Mouse (Mus musculus) liver, adult 10 weeks (tissue): Measurements from ENCODE around the gene Pde3a. TPM values are rescaled to one million over a fixed set of nuclear protein-coding genes. Genes with fewer than 3 reads are reported as not detected.

Experiments used
- polyA plus RNA-seq: library from polyadenylated mRNA; stranded (reverse); fragments of 350-450 nt; fragmentation: Illumina TruSeq; extraction: RNeasy Lipid Tissue Mini Kit (QIAGEN cat#74804); gene quantifications from one replicate; pipeline ENCODE4 v1.2.3, GENCODE M21; 2014; ENCODE audit warnings: low read depth, low replicate concordance

The Pde3a gene
- polyA plus RNA-seq = 1.3 TPM

GRCm38 (mm10) chr6:141248691-141249584 lies at the start of gene Pde3a:
Pde3a (plus strand) TSS chr6:141249269.

GRCm38 (mm10) chr6:141523747-141524640 lies 274.9 kb downstream of the Pde3a start, which contains the start of gene Slco1c1:
Slco1c1 (plus strand) TSS chr6:141524368.

